Mouse (Mus musculus) liver, embryonic 14.5 days (tissue): ENCODE measurements around the gene Dusp3.

Experiments
- CTCF ChIP-seq: IDR thresholded peaks from 2 replicates; pipeline ENCODE4 v1.5.1; 2016; ENCODE audit warnings: antibody characterized with exemption, low read depth, control low read depth
- EP300 ChIP-seq: IDR thresholded peaks from 2 replicates; pipeline ENCODE4 v1.6.1; 2016; ENCODE audit warnings: antibody characterized with exemption, low read depth

- TF ChIP-seq EP300 (no peak), CTCF (no peak)
Measured at GRCm38 (mm10) chr11:101999466-101999865, 12.7 kb upstream of the Dusp3 start.
